Mouse (Mus musculus) olfactory bulb, adult 2 months (tissue): ENCODE measurements around the gene Slc46a3. TPM values are rescaled to one million over a fixed set of nuclear protein-coding genes. Genes with fewer than 3 reads are reported as not detected.
A peak's percentile ranks its signal among the peaks of the same experiment; 100 is the strongest.
"Not testable (repeated sequence)": the region's sequence is repeated elsewhere in the genome, so short reads cannot be mapped to it uniquely, and the experiment has no call there.

Experiments used
- H3K27ac ChIP-seq: fragments of 200-500 bp; 2 replicates; pipeline ENCODE4 v1.5.1; 2012; ENCODE audit warnings: low read depth, low read length; ENCODE audit not compliant: insufficient read depth
- H3K4me1 ChIP-seq: fragments of 200-500 bp; 2 replicates; pipeline ENCODE4 v1.6.1; 2012; ENCODE audit warnings: low read length; ENCODE audit not compliant: control insufficient read depth, insufficient read depth
- H3K4me3 ChIP-seq: fragments of 200-500 bp; 2 replicates; pipeline ENCODE4 v1.5.1; 2012; ENCODE audit warnings: mild to moderate bottlenecking, low read depth, low read length, moderate library complexity; ENCODE audit not compliant: insufficient read depth
- CTCF ChIP-seq: fragments of 200-500 bp; IDR thresholded peaks from 2 replicates; pipeline ENCODE4 v1.5.1; 2012; ENCODE audit warnings: low read depth, mild to moderate bottlenecking, low read length, moderate library complexity; ENCODE audit not compliant: insufficient read depth
- POLR2A ChIP-seq: fragments of 200-500 bp; IDR thresholded peaks from 2 replicates; pipeline ENCODE4 v1.6.1; 2012; ENCODE audit warnings: mild to moderate bottlenecking, low read depth, low read length, moderate library complexity; ENCODE audit not compliant: insufficient read depth
- WGBS: fragments of 180-500 bp; shearing (Covaris S2); methylation state at CpG from one replicate; pipeline ENCODE4 v1.1.7; 2018; 5-methylcytosine and 5-hydroxymethylcytosine counted together
- polyA plus RNA-seq: library from polyadenylated mRNA; stranded (reverse); fragments of >200 nt; gene quantifications from 2 replicates; pipeline ENCODE4 v1.2.4, GENCODE M21; 2012; ENCODE audit warnings: low replicate concordance; ENCODE audit not compliant: missing spikeins, insufficient read depth, insufficient read length

The Slc46a3 gene
- polyA plus RNA-seq, 1 experiment: not detected

DNA sequence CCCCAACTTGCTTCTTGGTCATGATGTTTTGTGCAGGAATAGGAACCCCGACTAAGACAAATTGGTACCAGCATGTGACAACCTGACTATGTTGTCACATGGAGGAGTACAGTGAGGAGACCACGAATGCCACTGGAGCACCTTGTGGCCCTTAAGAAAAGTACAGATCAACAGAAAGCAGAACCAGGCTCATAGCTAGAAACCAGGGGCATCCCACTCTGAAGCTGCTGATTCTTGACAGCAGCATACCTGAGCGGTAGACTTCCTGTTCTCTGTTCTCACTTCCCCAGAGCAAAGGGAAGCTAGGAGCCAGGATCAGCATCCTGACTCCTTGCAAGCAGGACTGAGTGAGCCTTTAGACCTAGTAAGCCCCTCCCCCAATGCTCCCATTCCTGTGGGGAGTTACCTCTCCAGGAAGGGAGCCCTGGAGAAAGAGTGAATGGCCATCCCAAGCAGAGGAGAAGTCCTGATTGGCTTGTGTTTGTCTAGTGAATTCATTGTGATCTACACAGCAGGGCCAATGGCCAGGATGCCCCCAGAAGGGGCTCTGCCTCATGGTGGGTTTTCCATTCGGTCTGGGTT is 4.4 kb upstream of the Slc46a3 start:
- H3K27ac ChIP-seq: no peak overlapping the region
- no peak for TF ChIP-seq POLR2A
- no peak for TF ChIP-seq CTCF
- 67% methylated on average over 4 of the region's 4 CpGs for WGBS
- peaks cover 4% of the 10 kb centered on the region; the same call in 1 of the 2 replicates for H3K4me1 ChIP-seq
- H3K4me3 ChIP-seq: no peak overlapping the region

DNA sequence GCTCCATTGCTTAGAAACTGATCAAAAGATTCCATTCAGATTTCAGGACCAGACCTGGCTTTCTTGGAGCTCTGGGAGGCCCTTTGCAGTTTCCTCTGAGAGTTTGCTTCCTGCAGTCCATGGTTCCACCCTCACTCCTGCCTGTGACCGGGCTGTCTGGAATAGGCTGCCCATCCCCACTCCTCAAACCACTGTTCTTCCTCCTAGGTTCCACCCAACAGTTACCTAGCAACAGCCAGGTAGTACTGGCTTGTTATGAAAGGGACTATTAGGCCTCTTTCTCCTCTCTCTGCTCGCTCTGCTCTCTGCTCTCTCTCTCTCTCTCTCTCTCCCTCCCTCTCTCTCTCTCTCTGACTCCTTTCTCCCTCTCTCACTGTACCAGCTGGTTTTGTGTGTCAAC is 3.6 kb upstream of the Slc46a3 start:
- H3K4me3 ChIP-seq: no peak overlapping the region
- no peak for TF ChIP-seq POLR2A
- no peak for TF ChIP-seq CTCF
- H3K27ac ChIP-seq: no peak overlapping the region
- H3K4me1 ChIP-seq: peaks cover 8% of the 10 kb centered on the region; the same call in 1 of the 2 replicates
- 68% methylated on average over 2 of the region's 2 CpGs for WGBS

GRCm38 (mm10) chr5:147896501-147896900 is 1.9 kb upstream of the Slc46a3 start:
- 84% methylated on average over 4 of the region's 4 CpGs for WGBS
- H3K27ac ChIP-seq, H3K4me3 ChIP-seq: not testable (repeated sequence)
- peaks cover 16% of the 10 kb centered on the region; the same call in 1 of the 2 replicates for H3K4me1 ChIP-seq

DNA sequence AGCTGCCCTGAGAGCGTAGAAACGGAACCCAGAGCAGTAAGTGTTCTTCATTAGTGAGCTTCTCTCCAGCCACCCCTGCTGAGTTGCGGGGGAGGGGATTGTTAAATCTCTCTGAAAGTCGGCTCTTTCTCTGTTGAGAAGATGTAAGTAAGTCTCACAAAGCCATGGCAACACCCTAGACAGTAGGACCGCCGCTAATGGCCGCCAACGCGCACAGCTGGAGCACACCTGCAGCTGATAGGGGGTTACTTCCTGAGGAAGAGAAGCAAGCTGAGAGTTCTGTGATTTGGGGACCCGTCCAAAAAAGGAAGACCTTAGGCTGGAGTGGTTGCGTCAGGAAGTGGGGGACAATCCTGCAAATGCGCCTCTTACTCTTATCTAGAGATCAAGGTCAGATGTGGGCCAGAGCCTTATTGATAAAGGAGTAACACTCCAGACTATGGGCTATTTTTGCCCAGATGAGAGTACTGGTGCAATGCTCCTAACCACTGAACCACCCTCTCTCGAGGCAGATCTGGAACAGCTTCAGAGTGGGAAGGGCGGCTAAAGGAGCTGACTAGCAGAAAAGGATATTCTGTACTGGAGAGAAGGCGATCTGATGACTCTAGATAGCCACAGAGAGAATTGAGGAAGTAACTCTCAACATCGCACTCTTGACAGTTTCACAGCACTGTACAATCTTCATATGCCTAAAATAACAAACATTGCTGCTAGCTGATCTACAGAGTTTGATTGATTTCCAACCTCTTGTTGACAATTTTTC is 1.0 kb upstream of the Slc46a3 start:
- TF ChIP-seq CTCF (no peak), POLR2A (no peak)
- WGBS: 33% methylated on average over 16 of the region's 16 CpGs
- Histone ChIP-seq H3K4me3 (0 out of 2 replicates have a peak overlapping the region, but pooled peaks have one; percentile 4), H3K27ac (no peak overlapping the region), H3K4me1 (peaks cover 16% of the 10 kb centered on the region)

- H3K27ac ChIP-seq: peak overlapping the region; percentile 49; the same call in 1 of the 2 replicates
- no peak for TF ChIP-seq POLR2A
- TF ChIP-seq CTCF: no peak
- peaks cover 16% of the 10 kb centered on the region for H3K4me1 ChIP-seq
- peak overlapping the region; percentile 67 for H3K4me3 ChIP-seq
- 3% methylated on average over 25 of the region's 25 CpGs for WGBS
Observed at GRCm38 (mm10) chr5:147893766-147894454, 705 bp downstream of the Slc46a3 start.

GRCm38 (mm10) chr5:147893143-147893542 is 1.5 kb downstream of the Slc46a3 start:
- Histone ChIP-seq H3K27ac (no peak overlapping the region), H3K4me3 (0 out of 2 replicates have a peak overlapping the region, but pooled peaks have one; percentile 1), H3K4me1 (peaks cover 16% of the 10 kb centered on the region)
- 62% methylated on average over 9 of the region's 9 CpGs for WGBS
- TF ChIP-seq CTCF (no peak), POLR2A (no peak)

DNA sequence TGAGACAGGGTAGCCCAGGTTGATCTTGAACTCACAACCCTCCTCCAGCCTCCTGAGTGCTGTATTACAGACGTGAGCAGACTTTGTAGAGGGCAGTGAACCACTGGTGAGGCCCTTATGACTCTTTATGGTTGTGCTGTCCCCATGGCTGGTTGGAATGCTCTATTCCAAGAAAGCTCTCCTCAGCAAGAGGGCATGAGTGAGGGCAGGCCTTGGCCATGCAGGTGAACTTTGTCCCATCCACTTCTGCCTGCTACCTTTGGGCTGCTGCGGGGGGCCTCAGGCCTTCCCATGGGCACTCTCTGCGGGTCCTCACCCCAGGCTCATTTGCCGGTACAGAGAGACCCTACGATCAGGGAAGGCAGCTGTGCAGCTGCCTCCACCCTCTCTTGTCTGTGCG is 1.9 kb downstream of the Slc46a3 start:
- peaks cover 16% of the 10 kb centered on the region for H3K4me1 ChIP-seq
- TF ChIP-seq CTCF: no peak
- TF ChIP-seq POLR2A: no peak
- no peak overlapping the region for H3K27ac ChIP-seq
- 57% methylated on average over 6 of the region's 6 CpGs for WGBS
- H3K4me3 ChIP-seq: no peak overlapping the region

GRCm38 (mm10) chr5:147888313-147889297 is 6.0 kb downstream of the Slc46a3 start:
- Histone ChIP-seq H3K4me3 (no peak overlapping the region), H3K27ac (no peak overlapping the region), H3K4me1 (peaks cover 9% of the 10 kb centered on the region)
- no peak for TF ChIP-seq POLR2A
- 93% methylated on average over 9 of the region's 12 CpGs for WGBS

- Histone ChIP-seq H3K27ac (no peak overlapping the region), H3K4me1 (no peaks in the 10 kb centered on the region), H3K4me3 (no peak overlapping the region)
- WGBS: 88% methylated on average over 6 of the region's 6 CpGs
- TF ChIP-seq CTCF (no peak), POLR2A (no peak)
Observed at GRCm38 (mm10) chr5:147883581-147883980, 11.0 kb downstream of the Slc46a3 start.
